8 mouse cellular contexts compared by ENCODE assay signal in the genomic region with DNA sequence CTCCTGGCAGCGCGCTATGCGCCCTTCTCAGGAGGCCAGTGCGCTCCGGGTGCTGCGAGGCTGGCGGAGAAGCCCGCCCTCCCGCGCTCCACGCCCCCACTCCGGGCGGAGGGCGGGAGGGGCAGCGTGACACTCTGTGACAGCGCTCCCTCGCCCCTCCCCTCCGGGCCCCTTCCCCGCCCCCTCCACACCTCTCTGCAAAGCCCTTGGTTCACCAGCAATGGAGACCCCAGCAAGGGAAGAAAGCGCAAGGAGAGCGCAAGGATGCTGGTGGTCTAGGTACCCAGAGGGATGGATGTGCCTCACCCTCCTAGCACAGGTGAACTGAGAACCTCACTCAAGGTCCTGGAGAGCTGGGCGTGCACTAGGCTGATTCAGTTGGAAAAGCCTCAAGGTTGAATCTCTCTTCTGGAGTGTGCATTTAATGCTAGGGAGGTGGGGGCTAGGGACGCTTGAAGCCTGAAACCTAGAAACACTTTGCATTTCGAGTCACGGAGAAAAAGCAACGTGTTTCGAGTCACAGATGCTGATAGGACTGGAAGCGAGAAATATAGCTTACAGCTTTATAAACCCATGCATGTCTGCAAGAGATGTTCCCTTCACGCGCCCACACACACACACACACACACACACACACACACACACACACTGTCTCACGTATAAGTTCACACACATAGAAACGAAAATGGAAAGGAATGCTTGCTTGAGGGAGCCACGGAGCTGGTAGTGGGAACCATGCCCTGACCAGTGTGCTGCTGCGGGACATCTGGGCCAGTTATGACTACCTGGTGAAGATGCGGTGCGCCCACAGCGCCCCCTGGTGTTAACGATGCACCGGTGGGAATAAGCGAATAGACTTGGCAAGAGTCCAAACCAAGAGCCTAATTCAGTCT. TPM values are rescaled to one million over a fixed set of nuclear protein-coding genes. Genes with fewer than 3 reads are reported as not detected.
A peak's percentile ranks its signal among the peaks of the same experiment; 100 is the strongest.
DNase-seq lines count a peak whose midpoint lies in the region; ATAC-seq lines count a peak whose summit lies in the region.

TSS of gene Stum (minus strand) at position 106 of the 893 bp plus-strand sequence.

- H3K9me3 ChIP-seq in hindbrain, embryonic 13.5 days, result no peaks in the 10 kb centered on the region

- H3K27me3 ChIP-seq in hindbrain, embryonic 13.5 days, result peaks cover 49% of the 10 kb centered on the region

- WGBS in hindbrain, embryonic 13.5 days, result 4% methylated on average over 38 of the region's 40 CpGs

- peak within 1 kb of the TSS; percentile 78 for H3K4me2 ChIP-seq in hindbrain, embryonic 13.5 days

- ATAC-seq in hindbrain, embryonic 13.5 days (ENCODE audit: low FRiP score), result peak; percentile 81

- peak within 1 kb of the TSS; percentile 52 for H3K4me3 ChIP-seq in hindbrain, embryonic 13.5 days

- H3K27ac ChIP-seq in hindbrain, embryonic 13.5 days, result no peak within 1 kb of the TSS; the same call in 1 of the 2 replicates

- peak; percentile 70 for DNase-seq in NIH3T3 (ENCODE audit: low read depth)
- DNase-seq in cerebellum, adult 9-10 months, result peak; percentile 78
- peak; percentile 52 to 67 for DNase-seq in frontal cortex, postnatal 10 days (ENCODE audit: low spot score in 2 of 2)
- peak; percentile 69 to 76 for DNase-seq in layer of hippocampus, postnatal 14 days (ENCODE audit: low spot score in 2 of 2)
- peak; percentile 81 for DNase-seq in lung, postnatal 14 days
- DNase-seq in retina, postnatal 7 days (ENCODE audit: low read depth, low spot score), result peak; percentile 71
- DNase-seq in urinary bladder, adult 2 months (ENCODE audit: low spot score), result peak; percentile 70

- peaks cover 31% of the 10 kb centered on the region for H3K4me1 ChIP-seq in hindbrain, embryonic 13.5 days (replicated peaks)

- H3K9ac ChIP-seq in hindbrain, embryonic 13.5 days, result peak within 1 kb of the TSS; percentile 71

- H3K36me3 ChIP-seq in hindbrain, embryonic 13.5 days, result no peaks in the 10 kb centered on the region

RNA-seq across cellular contexts. Expression of gene Stum, which starts in this region (rescaled TPM):
- 4.3 and 5.1 TPM in 2 replicates for polyA plus RNA-seq in hindbrain, embryonic 13.5 days (2015; fragmentation: Nextera tagmentation; extraction: Ambion mirVana)
- total RNA-seq in layer of hippocampus, postnatal 14 days (2021), result 100 to 1,000 TPM; 263 to 281 TPM
- polyA plus RNA-seq in urinary bladder, adult 2 months (2012; rRNA removed), result 71.6 and 86.2 TPM in 2 replicates

Comparison
In these comparisons a context has a peak if more than half of its experiments do, and no peak if none do; other contexts are left out.
1. RNA of gene Stum (polyA plus RNA-seq): 71.6 to 86.2 TPM in urinary bladder, adult 2 months; 4.3 to 5.1 TPM in hindbrain, embryonic 13.5 days; every median in the first group is over 10 times any median in the second.
2. Peak in every context shown above with its lines, with median percentiles within 50 percentile points of each other: DNase-seq.